Comparison of ENCODE assay signal across 8 mouse cellular contexts in the genomic region with DNA sequence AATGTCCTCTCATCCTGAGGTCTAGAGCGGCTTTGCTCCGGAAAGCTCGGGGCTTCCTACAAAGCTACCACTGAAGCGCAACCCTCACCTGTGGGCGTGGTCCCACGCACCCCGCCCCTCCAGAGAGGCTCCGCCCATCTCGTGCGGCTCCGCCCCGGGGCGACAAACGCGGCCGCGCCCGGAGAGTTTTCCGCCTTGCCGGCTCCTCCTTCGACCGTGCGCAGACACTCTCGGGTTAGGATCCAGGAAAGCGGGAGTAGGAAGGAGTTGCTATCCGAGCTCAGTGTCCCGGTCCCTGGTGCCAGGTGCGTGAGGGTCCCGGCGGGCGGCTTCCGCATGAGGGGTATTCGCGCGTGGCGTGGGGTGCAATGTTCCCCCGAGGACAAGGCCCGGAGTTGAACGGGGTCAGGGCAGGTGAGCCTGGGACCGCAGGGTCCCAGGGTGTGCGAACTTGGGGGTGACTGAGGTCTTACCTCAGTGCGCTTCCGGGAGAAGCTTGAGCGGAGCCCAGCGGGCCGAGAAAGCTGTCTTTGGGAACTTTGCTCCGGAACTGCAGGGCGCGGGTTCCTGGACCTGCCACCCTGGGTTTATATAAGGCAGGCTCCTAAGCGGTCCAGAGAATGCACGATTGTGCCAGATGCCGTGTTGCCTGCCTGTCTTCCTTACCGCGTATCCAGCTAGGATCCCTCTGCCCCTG. TPM values are rescaled to one million over a fixed set of nuclear protein-coding genes. Genes with fewer than 3 reads are reported as not detected.
DNase-seq lines count a peak whose midpoint lies in the region; ATAC-seq and TF ChIP-seq lines count a peak whose summit lies in the region.

Gene Anxa11 (plus strand): TSS at position 166 of the 697 bp plus-strand sequence.

- no peaks in the 10 kb centered on the region for H3K36me3 ChIP-seq in C2C12 (ENCODE audit: control insufficient read depth, insufficient read depth)
- H3K36me3 ChIP-seq in embryonic facial prominence, embryonic 15.5 days, result no peaks in the 10 kb centered on the region
- H3K36me3 ChIP-seq in heart, embryonic 10.5 days, result no peaks in the 10 kb centered on the region
- no peaks in the 10 kb centered on the region for H3K36me3 ChIP-seq in kidney, embryonic 14.5 days (ENCODE audit: control insufficient read depth, insufficient read depth, low read length)
- no peaks in the 10 kb centered on the region for H3K36me3 ChIP-seq in liver, embryonic 13.5 days
- no peaks in the 10 kb centered on the region for H3K36me3 ChIP-seq in stomach, embryonic 16.5 days (ENCODE audit: control insufficient read depth, insufficient read depth, low read length)

- peak within 1 kb of the TSS; percentile 64 for H3K4me3 ChIP-seq in C2C12 (ENCODE audit: insufficient read depth, poor library complexity, severe bottlenecking)
- peak within 1 kb of the TSS; percentile 76 for H3K4me3 ChIP-seq in bone marrow, adult 2 months (replicated peaks; ENCODE audit: control insufficient read depth, low read depth, low read length)
- H3K4me3 ChIP-seq in embryonic facial prominence, embryonic 15.5 days (replicated peaks), result peak within 1 kb of the TSS; percentile 73
- peak within 1 kb of the TSS; percentile 76 for H3K4me3 ChIP-seq in heart, embryonic 10.5 days
- peak within 1 kb of the TSS; percentile 79 for H3K4me3 ChIP-seq in kidney, embryonic 14.5 days (ENCODE audit: low read length)
- H3K4me3 ChIP-seq in liver, embryonic 13.5 days (replicated peaks), result peak within 1 kb of the TSS; percentile 73
- peak within 1 kb of the TSS; percentile 81 for H3K4me3 ChIP-seq in stomach, embryonic 16.5 days (replicated peaks; ENCODE audit: low read length)

- peak within 1 kb of the TSS; percentile 63 for H3K9ac ChIP-seq in embryonic facial prominence, embryonic 15.5 days
- H3K9ac ChIP-seq in kidney, embryonic 14.5 days (ENCODE audit: low read depth, low read length), result peak within 1 kb of the TSS; percentile 65
- peak within 1 kb of the TSS; percentile 80 for H3K9ac ChIP-seq in liver, embryonic 13.5 days
- H3K9ac ChIP-seq in stomach, embryonic 16.5 days (ENCODE audit: low read length), result peak within 1 kb of the TSS; percentile 87

- peak within 1 kb of the TSS; percentile 80 for H3K27ac ChIP-seq in bone marrow, adult 2 months (ENCODE audit: control insufficient read depth, insufficient read depth, low read depth, low read length, poor library complexity)
- H3K27ac ChIP-seq in embryonic facial prominence, embryonic 15.5 days (replicated peaks), result peak within 1 kb of the TSS; percentile 40
- H3K27ac ChIP-seq in heart, embryonic 10.5 days, result peak within 1 kb of the TSS; percentile 85
- 0 out of 2 replicates have a peak within 1 kb of the TSS, but pooled peaks have one; percentile 37 for H3K27ac ChIP-seq in kidney, embryonic 14.5 days (ENCODE audit: low read depth, low read length)
- peak within 1 kb of the TSS; percentile 0; the same call in 1 of the 2 replicates for H3K27ac ChIP-seq in liver, embryonic 13.5 days
- peak within 1 kb of the TSS; percentile 78 for H3K27ac ChIP-seq in stomach, embryonic 16.5 days (ENCODE audit: low read length)

- H3K9me3 ChIP-seq in embryonic facial prominence, embryonic 15.5 days (replicated peaks), result no peaks in the 10 kb centered on the region
- no peaks in the 10 kb centered on the region for H3K9me3 ChIP-seq in heart, embryonic 10.5 days
- H3K9me3 ChIP-seq in kidney, embryonic 14.5 days (ENCODE audit: control insufficient read depth, low read length), result no peaks in the 10 kb centered on the region
- H3K9me3 ChIP-seq in liver, embryonic 13.5 days (replicated peaks), result no peaks in the 10 kb centered on the region
- no peaks in the 10 kb centered on the region for H3K9me3 ChIP-seq in stomach, embryonic 16.5 days (replicated peaks; ENCODE audit: control insufficient read depth, low read length)

- TF ChIP-seq POLR2A in bone marrow, adult 2 months (IDR thresholded peaks at IDR 0.05; ENCODE audit: borderline replicate concordance, control insufficient read depth, low read depth, low read length), result peak; percentile 79; the same call in 1 of the 2 replicates

- peaks cover 2% of the 10 kb centered on the region; the same call in 1 of the 2 replicates for H3K4me1 ChIP-seq in bone marrow, adult 2 months (ENCODE audit: control insufficient read depth, insufficient read depth, low read length)
- H3K4me1 ChIP-seq in embryonic facial prominence, embryonic 15.5 days, result peaks cover 14% of the 10 kb centered on the region
- H3K4me1 ChIP-seq in heart, embryonic 10.5 days, result peaks cover 23% of the 10 kb centered on the region
- peaks cover 2% of the 10 kb centered on the region; the same call in 1 of the 2 replicates for H3K4me1 ChIP-seq in kidney, embryonic 14.5 days (ENCODE audit: control insufficient read depth, insufficient read depth, low read length)
- H3K4me1 ChIP-seq in liver, embryonic 13.5 days (replicated peaks), result peaks cover 24% of the 10 kb centered on the region
- peaks cover 10% of the 10 kb centered on the region for H3K4me1 ChIP-seq in stomach, embryonic 16.5 days (ENCODE audit: control insufficient read depth, insufficient read depth, low read length)

- peaks cover 17% of the 10 kb centered on the region for H3K79me2 ChIP-seq in C2C12 (ENCODE audit: control insufficient read depth, insufficient read depth)

- H3K27me3 ChIP-seq in C2C12 (ENCODE audit: control insufficient read depth, insufficient read depth, insufficient read length), result no peaks in the 10 kb centered on the region
- no peaks in the 10 kb centered on the region for H3K27me3 ChIP-seq in embryonic facial prominence, embryonic 15.5 days
- peaks cover 34% of the 10 kb centered on the region for H3K27me3 ChIP-seq in heart, embryonic 10.5 days (ENCODE audit: insufficient read depth, poor library complexity, severe bottlenecking)
- H3K27me3 ChIP-seq in kidney, embryonic 14.5 days (ENCODE audit: control insufficient read depth, insufficient read depth, low read length), result no peaks in the 10 kb centered on the region
- H3K27me3 ChIP-seq in liver, embryonic 13.5 days, result peaks cover 6% of the 10 kb centered on the region; the same call in 1 of the 2 replicates
- H3K27me3 ChIP-seq in stomach, embryonic 16.5 days (ENCODE audit: control insufficient read depth, insufficient read depth, low read length), result no peaks in the 10 kb centered on the region

- no peaks in the 10 kb centered on the region for H3K79me3 ChIP-seq in C2C12 (ENCODE audit: low read depth)

- peak within 1 kb of the TSS; percentile 95 for H3K4me2 ChIP-seq in embryonic facial prominence, embryonic 15.5 days (replicated peaks)
- peak within 1 kb of the TSS; percentile 96 for H3K4me2 ChIP-seq in kidney, embryonic 14.5 days (replicated peaks; ENCODE audit: low read depth, low read length)
- peak within 1 kb of the TSS; percentile 95 for H3K4me2 ChIP-seq in liver, embryonic 13.5 days
- peak within 1 kb of the TSS; percentile 91 for H3K4me2 ChIP-seq in stomach, embryonic 16.5 days (ENCODE audit: low read depth, low read length)

- TF ChIP-seq CTCF in C2C12 (IDR thresholded peaks at IDR 0.05; ENCODE audit: control insufficient read depth, insufficient read depth, insufficient read length), result no peak
- TF ChIP-seq CTCF in bone marrow, adult 2 months (IDR thresholded peaks at IDR 0.05; ENCODE audit: control insufficient read depth, insufficient read depth, low read length), result no peak

- WGBS in bone marrow, adult 2 months, result under 1% methylated on average over 54 of the region's 54 CpGs
- 2% methylated on average over 54 of the region's 54 CpGs for WGBS in embryonic facial prominence, embryonic 15.5 days
- under 1% methylated on average over 54 of the region's 54 CpGs for WGBS in heart, embryonic 10.5 days
- WGBS in kidney, embryonic 14.5 days, result under 1% methylated on average over 54 of the region's 54 CpGs
- WGBS in liver, embryonic 13.5 days (ENCODE audit: insufficient replicate concordance), result under 1% methylated on average over 54 of the region's 54 CpGs
- under 1% methylated on average over 54 of the region's 54 CpGs for WGBS in stomach, embryonic 16.5 days

- peak; percentile 88 for DNase-seq in heart, embryonic 10.5 days (ENCODE audit: low spot score)
- DNase-seq in liver, embryonic 13.5 days, result peak; percentile 75
- peak; percentile 79 to 88 for DNase-seq in natural killer cell, adult 2 months (ENCODE audit: low spot score in 2 of 2)

- ATAC-seq in embryonic facial prominence, embryonic 15.5 days (ENCODE audit: insufficient number of reproducible peaks, low FRiP score, low TSS enrichment, low read depth), result peak; percentile 79
- ATAC-seq in kidney, embryonic 14.5 days (ENCODE audit: low FRiP score, low TSS enrichment), result peak; percentile 88
- peak; percentile 85 for ATAC-seq in liver, embryonic 13.5 days (ENCODE audit: low read depth)
- peak; percentile 91 for ATAC-seq in stomach, embryonic 16.5 days (ENCODE audit: insufficient read depth, low FRiP score)

- peak within 1 kb of the TSS; percentile 84 for H3ac ChIP-seq in C2C12 (ENCODE audit: control insufficient read depth, insufficient read length, low read depth)

TF ChIP-seq in C2C12, 6 proteins besides CTCF, POLR2A, EP300 and RAD21:
- TF ChIP-seq MAX (IDR thresholded peaks at IDR 0.05) (no peak), USF1 (IDR thresholded peaks at IDR 0.05; ENCODE audit: low read depth) (no peak), CEBPB (IDR thresholded peaks at IDR 0.05; ENCODE audit: low read depth) (no peak), FOSL1 (IDR thresholded peaks at IDR 0.05; ENCODE audit: insufficient read depth, low read length, poor library complexity, severe bottlenecking) (no peak), MYOD1 (IDR thresholded peaks at IDR 0.05; ENCODE audit: control insufficient read depth, insufficient read length, low read depth) (no peak), MYOG (IDR thresholded peaks at IDR 0.05; ENCODE audit: control insufficient read depth, extremely low read depth, insufficient read length) (no peak)

RNA-seq across cellular contexts. Expression of gene Anxa11, which starts in this region (rescaled TPM):
- 33.3 TPM for polyA plus RNA-seq in C2C12 (2012; fragmentation: generic; extraction: Trizol)
- 19.9 and 43.0 TPM in 2 replicates for polyA plus RNA-seq in bone marrow, adult 2 months (2011; ENCODE audit: insufficient read depth, insufficient read length, low replicate concordance, missing spikeins)
- polyA plus RNA-seq in embryonic facial prominence, embryonic 15.5 days (2015; fragmentation: Nextera tagmentation; extraction: Ambion mirVana), result 29.4 and 29.6 TPM in 2 replicates
- 10.9 and 17.7 TPM in 2 replicates for polyA plus RNA-seq in heart, embryonic 10.5 days (2016; fragmentation: Nextera tagmentation; extraction: Ambion mirVana)
- 29.1 and 44.5 TPM in 2 replicates for polyA plus RNA-seq in kidney, embryonic 14.5 days (2014; fragmentation: Nextera tagmentation; extraction: Ambion mirVana)
- 7.3 and 9.4 TPM in 2 replicates for polyA plus RNA-seq in liver, embryonic 13.5 days (2015; fragmentation: Nextera tagmentation; extraction: Ambion mirVana)
- 52.1 and 54.4 TPM in 2 replicates for polyA plus RNA-seq in stomach, embryonic 16.5 days (2015; fragmentation: Nextera tagmentation; extraction: Ambion mirVana)

Comparison
In these comparisons a context has a peak if more than half of its experiments do, and no peak if none do; other contexts are left out.
1. Peak in every context shown above with its lines: DNase-seq, ATAC-seq, H3K4me3 ChIP-seq and H3K27ac ChIP-seq.
2. H3K27ac ChIP-seq: peak in every context shown above with its lines; median percentile 85 in heart, embryonic 10.5 days; 80 in bone marrow, adult 2 months; 78 in stomach, embryonic 16.5 days; 40 in embryonic facial prominence, embryonic 15.5 days; 37 in kidney, embryonic 14.5 days; 0 in liver, embryonic 13.5 days.